Mouse (Mus musculus) adrenal gland (tissue): ENCODE measurements around the gene Snx1.

Source experiments
- intact Hi-C: fragments of 180-260 bp; cut with DNase I; formaldehyde crosslinking; loops from one replicate; pipeline ENCODE4 v1.15.1; 2025

Gene Snx1

DNA sequence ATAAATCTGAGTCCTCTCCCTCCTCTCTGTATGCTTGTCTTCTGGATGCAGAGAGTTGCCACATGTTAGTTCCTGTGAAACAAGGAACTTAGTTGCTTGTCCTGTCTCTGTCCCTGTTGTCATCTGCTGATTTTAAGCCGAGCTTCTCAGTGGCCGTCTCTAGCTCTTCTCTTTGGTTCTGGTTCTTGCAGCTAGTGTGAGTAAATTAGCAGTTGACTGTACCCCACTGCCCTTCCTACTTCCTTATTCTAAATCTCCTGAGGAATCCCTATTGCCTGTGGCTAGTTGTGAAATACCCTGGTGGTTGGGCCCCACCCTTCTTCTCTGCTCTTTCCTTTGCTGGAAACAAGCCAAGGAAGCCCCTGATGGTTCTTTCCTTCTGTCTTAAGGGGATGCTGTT lies 5.1 kb upstream of the Snx1 start:
- intact Hi-C loops = no loop called here

DNA sequence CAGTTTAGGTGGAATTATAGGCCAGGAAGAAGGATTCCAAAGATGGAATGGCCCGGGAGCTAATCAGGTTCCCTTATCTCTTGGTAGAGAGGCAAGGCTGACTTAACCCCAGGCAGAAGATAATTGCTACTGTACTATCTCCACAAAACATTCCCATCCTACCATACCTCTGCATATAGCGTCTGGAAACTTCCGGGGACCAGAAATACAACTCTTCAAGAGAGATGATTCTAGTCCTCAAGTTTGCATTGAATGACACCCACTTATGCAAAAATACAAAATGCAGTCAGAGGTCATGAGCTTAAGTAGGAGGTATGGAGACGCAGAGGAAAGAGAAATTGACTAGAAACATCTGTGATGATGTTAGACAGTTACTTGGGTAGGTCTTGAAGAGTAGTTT lies 1.5 kb upstream of the Snx1 start:
- intact Hi-C loops = no loop called here

DNA sequence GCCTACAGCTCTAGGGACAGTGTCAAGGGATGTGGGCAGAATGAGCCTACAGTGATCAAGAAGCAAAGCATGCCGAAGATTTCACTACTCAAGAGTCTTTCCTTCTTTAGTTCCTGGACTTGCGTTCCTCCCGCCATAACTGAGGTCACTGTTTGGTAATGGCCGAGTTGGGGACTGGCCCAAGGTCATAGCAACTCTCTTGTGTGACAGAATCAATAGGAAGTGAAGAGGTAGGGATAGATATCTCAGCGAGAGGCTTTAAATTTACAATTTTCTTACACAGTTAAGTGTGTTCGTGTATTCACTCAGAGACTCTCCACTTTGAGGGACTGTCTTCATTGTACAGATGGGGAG lies 783 bp upstream of the Snx1 start:
- intact Hi-C loops = no loop called here

DNA sequence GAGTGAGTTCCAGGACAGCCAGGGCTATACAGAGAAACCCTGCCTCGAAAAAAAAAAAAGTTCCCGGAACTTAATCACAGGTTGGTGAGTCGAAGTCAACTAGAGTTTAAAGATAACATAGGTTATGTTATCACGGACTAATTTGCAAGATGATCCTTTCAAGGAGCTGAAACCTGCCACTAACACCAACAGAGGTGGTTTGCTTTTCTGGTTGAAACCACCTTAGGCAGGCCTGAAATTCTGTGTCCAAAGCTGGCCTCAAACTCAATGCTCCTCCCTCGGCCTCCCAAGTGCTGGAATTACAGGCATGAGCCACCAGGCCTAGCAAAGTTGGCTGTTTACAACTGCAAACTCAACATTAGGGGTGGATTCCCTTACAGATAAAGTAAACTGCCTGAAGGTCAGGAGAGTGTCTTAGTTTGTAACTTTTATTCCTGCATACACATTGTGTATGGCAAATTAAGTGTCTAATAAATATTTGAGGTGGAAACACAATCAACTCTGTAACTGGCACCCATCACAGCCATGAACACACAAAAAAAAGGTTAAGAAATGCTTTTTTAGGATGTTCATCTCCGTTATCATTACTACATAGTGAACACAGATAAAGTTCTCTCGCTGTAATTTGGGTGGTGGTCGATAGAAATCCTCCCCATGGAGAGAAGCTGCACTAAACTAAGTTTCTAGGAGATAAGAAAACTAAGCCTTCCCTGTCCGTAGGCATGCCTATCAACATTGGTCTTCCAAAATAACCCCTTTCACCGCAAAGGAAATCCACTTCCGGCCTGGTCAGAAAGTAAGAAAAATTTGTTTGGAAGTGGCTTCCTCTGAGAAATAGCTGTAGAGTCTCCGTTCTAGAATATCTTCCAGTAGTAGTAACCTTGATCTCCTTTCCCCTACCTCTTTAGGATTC lies 588 bp downstream of the Snx1 start:
- intact Hi-C loops = no loop called here

DNA sequence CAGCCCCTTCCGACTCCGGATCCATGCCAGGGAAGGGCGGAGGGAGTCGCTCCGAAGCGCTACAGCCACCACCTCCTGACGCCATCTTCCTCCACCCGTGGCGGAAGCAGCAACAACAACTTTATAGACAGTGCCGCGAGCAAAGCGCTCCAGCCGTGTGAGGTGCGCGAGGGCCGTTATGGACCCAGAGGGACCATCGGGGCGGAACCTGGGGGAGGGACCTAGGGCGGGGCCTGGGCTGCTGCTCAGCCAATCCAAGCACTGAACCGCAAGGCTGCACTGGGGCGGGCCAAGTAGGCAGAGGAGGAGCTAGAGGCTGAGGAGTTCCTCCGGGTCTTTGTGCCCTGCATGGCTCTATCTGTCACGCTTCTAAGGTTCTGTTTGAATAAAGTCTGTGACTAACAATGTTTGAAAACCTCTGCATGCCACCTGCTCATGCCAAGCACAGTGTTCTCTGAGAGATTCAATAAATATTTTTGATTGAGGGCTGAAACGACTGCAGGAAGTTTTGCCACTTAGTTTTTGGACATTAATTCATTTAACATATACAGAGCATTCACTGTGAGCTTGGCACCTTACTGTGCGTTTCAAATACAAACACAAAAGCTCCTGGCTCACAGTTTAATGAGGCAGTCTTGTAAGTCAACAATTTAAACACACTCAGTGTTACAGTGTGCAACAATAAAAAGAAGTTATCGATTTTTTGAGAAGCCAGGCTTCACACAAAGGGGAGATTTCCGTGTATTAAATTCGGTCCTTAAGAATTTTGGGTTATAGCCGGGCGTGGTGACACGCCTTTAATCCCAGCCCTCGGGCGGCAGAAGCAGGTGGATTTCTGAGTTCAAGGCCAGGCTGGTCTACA lies 1.5 kb downstream of the Snx1 start:
- intact Hi-C loops = no loop called here

DNA sequence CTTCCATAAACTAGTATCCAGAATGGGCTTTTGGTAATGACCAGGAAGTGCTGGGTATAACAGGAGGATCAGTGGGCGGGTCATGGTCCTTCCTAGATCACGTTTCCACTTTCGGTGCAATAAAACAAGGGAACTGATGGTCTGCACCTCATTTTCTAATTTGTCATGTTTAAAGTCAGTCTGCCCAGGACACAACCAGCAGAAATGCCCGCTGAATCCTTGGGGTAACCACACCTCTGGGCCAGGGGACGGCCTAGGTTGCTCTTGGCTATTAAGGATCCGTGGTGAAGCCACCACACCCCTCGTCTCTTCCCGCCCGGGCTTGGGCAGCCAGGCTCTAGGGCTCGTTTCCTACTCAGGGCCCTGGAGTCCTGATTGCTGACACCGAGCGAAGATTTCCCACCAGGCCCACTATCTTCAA lies 2.3 kb downstream of the Snx1 start:
- intact Hi-C loops = no loop called here

DNA sequence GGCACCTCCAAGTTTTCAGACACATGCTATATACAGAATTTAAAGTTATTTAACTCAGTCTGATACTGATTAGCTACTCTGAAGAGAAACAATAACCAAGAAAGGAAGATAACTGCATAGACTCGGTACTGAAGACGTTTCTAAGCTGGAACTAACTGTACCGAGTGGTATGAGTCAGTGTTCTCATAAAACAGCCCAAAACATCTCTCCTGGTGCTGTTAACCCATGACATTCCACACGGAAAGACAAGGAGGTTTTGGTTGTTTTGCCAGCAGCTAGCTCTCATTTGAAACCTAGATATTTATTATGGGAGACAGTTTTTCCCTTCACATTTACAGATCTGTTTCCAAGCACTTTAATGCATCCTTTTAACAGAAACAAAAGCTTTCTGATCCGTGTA lies 2.7 kb downstream of the Snx1 start:
- intact Hi-C loops = no loop called here

DNA sequence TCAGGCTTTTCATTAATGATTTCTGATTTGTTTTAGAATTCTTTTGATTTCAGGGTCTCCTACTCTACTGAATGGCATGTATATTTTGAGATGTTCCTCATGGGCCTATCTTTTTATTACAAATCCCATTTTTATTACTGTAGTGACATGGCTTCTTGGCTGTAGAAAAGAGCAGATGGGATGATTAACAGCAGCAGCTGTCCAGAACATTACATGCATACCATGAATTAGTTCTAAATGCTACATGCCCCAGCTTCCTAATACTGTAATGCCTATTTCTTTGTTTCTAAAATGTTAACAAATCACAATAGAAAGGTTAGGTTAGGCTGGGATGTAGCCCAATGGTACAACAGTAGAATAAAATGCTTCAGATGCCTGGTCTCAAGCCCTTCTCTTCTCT lies 5.0 kb downstream of the Snx1 start:
- intact Hi-C loops = no loop called here

DNA sequence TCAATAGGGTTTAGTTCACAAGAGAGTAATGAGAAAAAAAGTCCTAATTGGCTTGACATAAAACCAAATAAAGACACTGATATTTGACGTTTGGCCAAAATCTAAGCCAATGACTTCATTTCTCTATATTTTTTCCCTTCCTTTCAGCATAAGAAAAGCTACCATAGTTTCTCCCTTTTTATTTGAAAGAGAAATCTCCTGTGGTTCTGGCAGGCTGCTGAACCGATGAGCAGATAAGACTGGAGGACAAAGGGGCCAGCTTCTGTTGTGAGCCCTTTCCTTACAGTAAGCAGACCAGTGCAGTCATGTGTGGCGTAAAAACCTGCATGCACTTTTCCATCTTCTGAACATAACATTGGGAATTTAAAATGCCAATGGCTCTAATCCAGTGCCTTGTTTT lies 5.4 kb downstream of the Snx1 start:
- intact Hi-C loops = no loop called here

DNA sequence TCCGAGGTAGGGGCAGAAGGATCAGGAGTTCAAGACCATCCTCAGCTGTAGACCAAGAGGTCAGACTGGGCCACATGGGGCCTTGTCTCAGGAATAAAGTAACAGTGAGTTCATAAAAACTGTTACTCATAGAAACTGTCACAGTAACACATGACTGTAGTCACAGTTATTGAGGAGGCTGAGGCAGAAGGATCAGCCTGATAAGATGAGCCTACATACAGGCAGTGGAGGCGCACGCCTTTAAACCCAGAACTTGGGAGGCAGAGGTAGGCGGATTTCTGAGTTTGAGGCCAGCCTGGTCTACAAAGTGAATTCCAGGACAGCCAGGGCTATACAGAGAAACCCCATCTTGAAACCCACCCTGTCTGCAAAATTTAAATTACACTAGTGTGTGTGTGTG lies 6.3 kb downstream of the Snx1 start:
- intact Hi-C loops = no loop called here

DNA sequence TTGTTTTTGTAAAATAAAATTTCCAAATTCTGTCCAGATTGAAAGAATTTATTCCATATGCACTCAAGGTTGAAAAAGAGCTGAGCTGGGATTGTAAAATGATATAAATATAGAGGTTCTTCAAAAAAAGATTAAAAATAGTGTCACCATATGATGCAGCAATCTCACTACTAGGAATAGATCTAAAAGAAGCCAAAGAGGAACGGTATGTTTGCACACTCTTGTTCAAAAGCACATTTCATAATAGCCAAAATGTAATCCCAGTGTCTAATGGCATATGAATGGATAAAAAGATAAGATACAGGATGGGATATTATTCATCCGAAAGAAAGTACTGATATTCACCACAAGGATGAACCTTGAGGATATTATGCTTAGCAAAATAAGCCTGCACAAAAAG lies 6.9 kb downstream of the Snx1 start:
- intact Hi-C loops = no loop called here

DNA sequence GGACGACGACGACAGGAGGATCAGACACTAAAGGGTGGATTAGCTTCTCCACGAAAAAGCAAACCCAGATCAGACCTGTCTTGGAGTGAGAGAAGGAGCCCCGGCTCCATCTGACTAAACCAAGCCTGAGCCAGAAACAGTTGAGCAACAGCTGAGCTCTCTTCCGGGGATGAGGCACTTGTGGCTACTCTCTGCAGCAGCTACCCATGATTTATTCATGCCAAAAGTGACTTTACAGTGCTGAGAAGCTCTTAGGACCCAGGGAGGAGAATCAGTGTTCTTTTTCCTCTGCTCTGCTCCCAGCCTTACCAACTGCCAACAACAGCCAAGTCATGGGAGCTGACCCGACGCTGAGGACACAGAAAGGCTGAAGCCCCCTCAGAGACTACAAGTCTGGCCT lies 9.5 kb downstream of the Snx1 start:
- intact Hi-C loops = no loop called here

DNA sequence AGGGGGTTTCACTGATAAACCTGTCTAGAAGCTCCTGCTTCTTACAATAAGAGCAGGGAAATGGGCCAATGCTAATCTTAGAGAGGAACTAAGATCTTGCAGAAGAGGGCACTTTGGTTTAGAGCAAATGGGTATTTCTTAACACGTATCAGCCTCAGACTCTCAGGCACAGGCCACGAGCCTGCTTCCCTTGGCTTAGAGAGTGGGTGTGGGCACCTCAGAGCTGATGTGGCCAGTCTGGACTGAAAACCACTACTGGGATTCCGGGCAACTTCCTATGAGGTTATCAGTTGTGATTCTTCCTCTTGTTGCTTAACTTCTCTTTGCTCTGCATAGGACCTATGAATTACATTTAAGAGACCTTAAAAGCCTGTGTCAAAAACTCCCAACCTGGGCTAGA lies 12.0 kb downstream of the Snx1 start:
- intact Hi-C loops = no loop called here

DNA sequence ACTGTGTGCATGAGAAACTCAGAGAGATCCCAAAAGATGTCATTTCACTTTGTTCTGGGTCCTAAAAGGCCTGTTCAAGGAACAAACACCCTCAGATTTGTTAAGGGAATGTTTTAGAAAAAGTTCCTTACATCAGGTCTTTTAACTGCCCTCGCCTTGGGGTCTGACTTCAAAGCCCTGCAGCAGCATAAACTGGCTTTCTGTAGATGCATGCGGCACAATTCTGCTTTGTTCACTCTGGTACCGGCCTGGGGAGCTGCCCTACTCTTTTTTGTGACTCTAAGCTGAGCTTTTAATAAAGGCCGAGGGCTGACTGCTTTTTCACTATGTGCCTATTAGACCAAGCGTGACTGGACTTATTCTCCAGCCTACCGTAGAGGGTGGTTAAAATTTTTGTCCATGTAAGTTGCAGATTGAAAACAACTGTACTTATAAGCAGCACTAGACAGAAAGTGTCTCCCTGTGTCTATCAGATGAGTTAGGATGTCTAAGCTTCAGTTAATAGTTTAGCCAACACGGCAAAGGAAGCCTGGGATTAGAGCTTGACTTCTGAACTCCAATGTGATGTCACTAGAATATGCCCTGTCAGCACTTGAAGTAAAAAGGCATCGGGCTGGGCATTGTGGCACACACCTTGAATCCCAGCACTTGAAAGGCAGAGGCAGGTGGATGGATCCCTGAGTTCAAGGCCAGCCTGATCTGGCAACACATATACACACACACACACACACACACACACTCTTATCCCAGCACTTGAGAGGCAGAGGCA lies 15.6 kb downstream of the Snx1 start:
- intact Hi-C loops = no loop called here

DNA sequence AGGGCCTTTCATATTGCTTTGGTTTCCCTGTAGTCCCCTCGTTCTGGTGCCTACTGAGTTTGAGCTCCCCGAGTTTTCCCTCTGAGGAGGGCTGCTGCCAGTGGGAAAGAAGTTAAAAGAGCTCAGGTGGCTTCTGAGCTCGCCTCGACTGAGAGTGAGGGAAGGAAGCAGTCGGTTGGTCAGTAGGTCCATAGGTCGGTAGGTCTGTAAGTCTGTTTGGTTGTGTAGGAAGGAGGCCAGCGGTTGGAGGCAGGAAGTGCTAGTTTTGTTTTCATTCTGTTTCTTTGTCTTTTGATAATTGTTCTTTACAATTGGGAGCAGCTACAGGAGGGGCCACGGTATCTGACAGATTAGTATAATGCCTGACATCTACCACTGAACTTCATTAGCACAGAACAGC lies 16.3 kb downstream of the Snx1 start:
- intact Hi-C loops = no loop called here

DNA sequence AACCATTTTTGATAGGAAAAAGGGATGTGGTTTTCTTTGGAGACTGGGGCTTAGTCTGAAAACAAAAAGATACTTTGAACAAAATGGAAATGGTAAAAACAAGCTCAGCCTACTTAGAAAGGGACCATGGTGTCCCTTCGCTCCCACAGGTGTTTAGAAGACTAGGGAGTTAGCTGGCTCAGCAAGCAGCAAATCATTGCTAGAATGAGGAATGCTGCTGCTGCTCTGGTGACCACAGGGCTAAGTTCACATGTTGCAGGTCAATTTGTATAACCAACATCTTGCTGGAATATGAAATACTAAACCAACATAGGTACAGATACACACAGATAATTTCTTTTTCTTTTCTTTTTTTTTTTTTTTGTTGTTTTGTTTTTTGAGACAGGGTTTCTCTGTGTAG lies 16.8 kb downstream of the Snx1 start:
- intact Hi-C loops = no loop called here

DNA sequence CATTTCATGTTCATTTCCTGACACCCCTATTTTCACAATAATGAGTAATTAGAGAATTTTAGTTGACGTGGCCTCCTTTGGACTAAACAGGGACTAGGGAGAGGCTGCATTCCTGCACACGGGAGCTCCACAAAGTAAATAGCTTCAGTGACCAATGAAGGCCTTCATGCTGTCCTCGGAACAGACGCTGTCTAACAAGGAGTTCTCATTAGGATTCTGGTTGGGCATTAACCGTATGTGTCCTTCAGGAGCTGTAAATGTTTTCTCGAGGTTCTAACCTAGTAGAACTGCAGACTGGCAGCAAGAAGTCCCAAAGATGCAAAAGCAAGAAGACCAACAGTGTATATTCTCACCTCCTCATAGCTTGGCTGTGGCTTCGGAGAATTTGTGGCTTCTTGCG lies 21.2 kb downstream of the Snx1 start:
- intact Hi-C loops = no loop called here

DNA sequence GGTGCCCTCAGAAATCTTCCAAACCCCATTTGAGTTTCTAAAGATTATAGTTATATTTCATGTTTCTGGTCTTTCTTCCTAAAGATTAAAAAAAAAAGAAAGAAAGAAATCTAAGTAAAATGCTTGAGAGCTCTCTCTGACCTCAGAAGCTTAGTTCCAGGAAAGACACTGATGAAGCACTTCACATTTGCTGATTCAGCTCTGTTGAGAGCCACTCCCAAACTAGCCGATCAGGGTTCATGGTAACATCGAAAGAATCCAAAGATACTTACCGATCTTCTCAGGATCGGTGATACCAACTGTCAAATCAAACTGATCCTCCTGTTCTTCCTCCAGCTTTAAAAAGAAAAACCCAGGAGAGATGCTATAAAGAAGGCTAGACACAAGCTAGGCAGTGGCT lies 21.8 kb downstream of the Snx1 start:
- intact Hi-C loops = no loop called here

DNA sequence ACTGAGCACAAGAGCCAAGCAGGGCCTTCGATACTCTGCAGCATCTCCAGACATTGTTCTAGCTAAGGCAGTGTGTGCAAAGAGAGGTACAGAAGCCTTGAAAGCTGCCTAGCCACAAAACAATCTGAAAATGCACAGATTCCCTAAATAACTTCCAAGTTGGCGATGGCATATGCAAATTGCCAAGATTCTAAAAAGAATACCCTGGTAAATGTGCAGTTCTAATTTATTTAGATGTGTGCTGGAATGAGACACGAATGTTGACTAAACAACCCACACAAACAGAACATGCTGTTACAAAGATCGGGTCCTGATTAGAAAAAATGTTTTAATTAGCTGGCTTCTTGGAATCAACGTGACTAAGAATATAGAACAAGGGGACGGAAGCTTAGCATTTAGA lies 23.7 kb downstream of the Snx1 start:
- intact Hi-C loops = no loop called here

DNA sequence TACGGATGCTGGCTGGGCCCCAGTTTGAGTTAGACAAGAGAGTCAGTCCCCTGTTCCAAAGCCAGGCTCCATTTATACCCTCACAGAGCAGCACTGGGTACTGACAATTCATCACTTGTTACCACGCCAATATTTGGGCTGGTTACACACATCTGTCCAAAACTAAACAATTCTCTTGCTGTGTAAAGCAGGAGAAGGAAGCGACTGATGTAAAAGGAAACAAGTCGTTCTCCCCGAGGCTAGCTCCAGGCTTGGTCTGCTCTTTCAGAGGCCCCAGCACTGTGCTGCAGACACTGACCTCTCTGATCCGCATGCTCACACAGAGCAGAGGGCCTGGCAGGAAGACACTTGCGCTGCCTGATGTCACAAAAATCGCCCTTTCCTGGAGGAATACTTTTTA lies 24.8 kb downstream of the Snx1 start:
- intact Hi-C loops = no loop called here

DNA sequence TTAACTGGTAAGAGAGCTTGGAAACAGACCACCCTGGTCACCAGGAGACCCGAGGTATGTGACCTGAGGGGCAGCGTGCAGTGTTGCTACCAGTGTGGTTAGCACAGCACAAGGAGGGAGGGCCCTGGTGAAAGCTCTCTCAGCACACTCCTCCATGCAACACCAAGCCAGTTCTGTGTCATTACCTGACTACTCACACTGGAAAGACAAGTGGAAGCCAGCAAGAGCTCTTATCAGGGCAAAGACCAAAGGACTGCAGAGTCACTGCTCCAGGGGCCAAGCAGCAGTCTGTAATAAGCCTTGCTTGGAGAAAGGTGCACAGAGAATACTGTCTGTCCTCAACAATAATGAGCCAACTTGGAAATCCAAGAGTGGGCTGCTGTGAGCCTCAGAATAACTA lies 33.7 kb downstream of the Snx1 start:
- intact Hi-C loops = no loop called here
